Mouse (Mus musculus) c-Kit-positive CD71-negative TER-119-negative erythroid progenitor cells, embryonic 14.5 days (primary cell): ENCODE measurements around the gene Prkg1.

Source experiments
- DNase-seq: peaks from one replicate; pipeline ENCODE4 v3.0.0-alpha.2; 2013; ENCODE audit warnings: low read depth

Prkg1 gene

DNA sequence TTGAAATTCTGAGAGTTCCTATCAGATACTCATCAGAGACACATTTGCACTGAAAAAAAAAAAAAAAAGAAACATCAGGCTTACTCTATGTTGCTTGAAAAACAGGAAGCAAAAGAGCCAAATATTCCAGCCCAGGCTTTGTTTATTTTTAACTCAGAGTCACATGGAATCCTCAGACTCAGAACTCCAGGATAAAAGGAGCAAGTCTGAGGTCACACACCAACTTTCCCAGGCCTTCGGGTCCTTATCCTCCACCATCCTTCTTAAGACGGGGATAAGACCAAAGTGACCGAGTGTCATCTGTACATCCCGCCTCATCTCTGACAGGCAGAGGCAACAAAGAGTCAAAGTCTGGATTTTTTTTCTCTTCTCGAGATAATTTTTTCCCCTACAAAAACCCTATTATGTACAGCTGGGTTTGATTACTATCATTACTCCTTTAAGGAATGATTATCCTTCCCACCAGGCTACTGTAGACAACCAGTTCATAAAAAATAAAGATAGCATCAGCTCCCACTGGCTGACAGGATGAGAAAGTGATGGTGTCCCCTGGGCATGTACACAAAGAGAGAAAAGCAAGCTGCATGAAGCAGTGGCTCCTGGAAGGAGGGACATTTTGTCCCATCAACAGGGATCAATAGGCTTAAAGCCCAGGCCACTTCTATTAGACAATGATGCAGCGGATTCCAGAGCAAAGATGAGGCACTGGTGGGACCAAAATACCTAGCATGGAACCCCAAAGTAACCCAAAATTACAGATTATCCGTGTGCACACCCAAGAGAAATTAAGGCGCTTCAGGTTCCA, 21.4 kb downstream of the Prkg1 start:
- DNase-seq = no peak

DNA sequence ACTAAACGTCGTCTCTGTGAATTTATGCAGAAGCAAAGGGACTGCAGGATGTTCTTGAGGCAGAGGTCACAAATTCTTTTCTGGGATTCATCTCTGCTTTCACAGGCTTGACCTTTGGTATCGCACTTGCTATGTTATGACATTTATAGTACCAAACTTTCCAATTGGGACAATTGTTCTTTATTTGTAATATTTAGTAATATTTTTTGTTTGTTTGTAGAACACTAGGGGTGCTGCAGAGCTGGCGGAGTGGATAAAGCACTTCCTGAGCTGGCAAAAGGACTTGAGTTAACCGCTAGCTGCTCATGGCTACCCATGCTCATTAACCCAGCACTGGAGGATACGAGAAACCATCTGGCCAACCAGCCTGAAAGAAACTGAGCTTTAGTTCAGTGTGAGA, 49.9 kb downstream of the Prkg1 start:
- DNase-seq = no peak

DNA sequence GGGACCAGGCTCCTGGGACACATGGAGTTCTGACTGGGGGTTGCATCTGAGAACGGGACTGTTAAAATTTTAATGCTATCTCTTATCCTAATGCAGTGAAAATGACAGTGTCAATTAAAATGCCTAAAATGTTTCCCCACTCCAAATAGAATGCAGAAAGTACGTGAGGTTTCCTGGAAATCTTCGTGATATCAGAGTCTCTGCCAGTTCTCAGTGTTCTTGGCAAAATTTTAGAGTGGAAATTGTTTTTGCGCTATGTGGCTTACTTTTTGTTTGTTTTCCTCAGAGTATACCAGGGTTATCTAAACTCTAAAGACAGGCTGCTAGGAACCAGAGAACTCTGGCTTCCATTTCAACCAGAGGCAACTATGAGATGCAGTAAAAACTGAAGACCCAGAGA, 50.4 kb downstream of the Prkg1 start:
- DNase-seq = no peak

DNA sequence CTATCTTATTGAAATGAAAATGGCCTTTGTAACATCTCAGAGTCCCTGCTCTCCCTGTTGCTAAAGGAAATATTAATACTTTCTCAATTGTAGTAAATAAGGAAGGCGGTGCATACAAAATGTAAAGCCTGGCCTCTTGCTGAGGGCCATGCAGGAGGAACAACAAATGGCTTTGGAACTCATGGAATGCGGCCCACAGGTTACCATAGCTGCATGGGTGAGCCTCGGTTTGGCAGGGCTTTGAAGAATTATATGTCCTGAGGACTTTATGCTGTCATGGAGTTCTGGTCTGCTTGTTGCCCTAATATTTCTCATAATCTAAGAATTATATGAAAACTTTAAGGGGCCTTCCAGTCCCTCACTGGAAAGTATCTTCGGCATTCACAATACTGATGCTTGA, 51.5 kb downstream of the Prkg1 start:
- no peak for DNase-seq

DNA sequence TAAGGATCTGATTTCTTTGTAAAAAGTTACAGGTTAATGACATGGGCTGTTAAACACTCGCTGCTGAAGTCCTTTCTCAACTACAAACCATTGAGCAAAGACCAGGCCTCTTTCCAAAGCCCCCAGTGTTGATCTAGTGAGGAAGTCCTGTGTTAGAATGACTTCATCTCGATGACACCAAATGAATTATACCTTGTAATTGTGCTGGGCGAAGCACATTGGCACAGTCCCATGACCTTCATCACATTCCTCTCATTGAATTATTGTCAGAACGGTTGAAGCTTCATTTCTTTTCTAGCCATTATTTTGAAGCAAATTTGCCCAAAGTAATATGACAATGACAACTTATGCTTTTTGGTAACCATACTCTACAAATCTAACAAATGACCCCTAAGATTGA, 54.5 kb downstream of the Prkg1 start:
- no peak for DNase-seq

DNA sequence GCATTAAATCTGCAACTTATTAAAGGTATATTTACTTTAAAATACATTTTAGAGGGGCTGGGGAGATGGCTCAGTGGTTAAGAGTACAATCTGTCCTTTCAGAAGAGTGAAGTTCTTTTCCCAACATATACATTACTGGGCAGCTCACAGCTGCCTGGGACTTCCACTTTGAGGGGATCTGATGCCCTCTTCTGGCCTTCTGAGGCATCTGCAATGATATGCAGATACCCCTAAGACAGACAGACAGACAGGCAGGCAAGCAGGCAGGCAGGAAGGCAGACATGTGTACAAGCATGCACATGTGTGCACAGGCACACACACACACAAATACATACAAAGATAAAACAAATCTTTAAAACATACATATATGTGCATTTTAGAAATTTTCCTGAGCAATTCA, 60.8 kb downstream of the Prkg1 start:
- no peak for DNase-seq

- no peak for DNase-seq
Observed at GRCm38 (mm10) chr19:31698916-31699315, 65.9 kb downstream of the Prkg1 start.

DNA sequence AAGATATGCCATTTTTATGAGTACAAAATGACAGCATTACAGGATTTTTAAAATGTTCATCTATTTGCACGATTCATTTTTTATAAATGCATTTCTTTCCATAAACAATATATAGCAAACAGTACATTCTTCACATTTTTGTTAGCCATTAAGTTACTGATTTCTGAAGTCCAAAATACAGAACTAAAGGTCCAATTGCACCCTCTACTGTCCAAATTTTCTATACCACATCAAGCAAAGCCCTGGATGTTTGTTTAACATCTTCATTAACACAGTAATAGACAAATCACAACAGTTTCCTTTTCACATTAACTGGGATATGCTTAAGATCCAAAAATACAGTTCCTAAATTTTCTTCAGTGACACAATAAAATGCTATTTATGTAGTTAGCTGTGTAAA, 84.0 kb downstream of the Prkg1 start:
- DNase-seq = no peak

DNA sequence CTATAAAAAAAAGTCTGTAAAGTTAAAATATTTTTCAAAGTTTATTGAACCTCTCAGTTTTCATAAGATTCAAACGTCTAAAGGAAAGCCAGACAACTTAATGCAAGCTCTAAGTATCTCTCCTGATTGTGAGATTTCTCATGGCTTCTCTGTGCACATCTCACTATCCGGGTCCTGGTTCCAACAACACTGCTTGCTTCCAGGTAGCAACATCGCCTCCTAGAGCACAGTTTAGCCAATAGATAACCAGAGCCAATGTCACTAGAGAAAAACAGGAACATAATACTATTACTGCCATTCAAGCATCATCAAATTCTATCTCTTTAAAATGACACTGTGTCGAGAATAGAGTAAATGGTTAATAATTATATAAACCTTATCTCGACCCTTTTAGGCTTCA, 86.5 kb downstream of the Prkg1 start:
- DNase-seq = no peak

GRCm38 (mm10) chr19:31671726-31672125, 93.1 kb downstream of the Prkg1 start:
- no peak for DNase-seq

GRCm38 (mm10) chr19:31665007-31665406, 99.8 kb downstream of the Prkg1 start:
- DNase-seq = no peak

DNA sequence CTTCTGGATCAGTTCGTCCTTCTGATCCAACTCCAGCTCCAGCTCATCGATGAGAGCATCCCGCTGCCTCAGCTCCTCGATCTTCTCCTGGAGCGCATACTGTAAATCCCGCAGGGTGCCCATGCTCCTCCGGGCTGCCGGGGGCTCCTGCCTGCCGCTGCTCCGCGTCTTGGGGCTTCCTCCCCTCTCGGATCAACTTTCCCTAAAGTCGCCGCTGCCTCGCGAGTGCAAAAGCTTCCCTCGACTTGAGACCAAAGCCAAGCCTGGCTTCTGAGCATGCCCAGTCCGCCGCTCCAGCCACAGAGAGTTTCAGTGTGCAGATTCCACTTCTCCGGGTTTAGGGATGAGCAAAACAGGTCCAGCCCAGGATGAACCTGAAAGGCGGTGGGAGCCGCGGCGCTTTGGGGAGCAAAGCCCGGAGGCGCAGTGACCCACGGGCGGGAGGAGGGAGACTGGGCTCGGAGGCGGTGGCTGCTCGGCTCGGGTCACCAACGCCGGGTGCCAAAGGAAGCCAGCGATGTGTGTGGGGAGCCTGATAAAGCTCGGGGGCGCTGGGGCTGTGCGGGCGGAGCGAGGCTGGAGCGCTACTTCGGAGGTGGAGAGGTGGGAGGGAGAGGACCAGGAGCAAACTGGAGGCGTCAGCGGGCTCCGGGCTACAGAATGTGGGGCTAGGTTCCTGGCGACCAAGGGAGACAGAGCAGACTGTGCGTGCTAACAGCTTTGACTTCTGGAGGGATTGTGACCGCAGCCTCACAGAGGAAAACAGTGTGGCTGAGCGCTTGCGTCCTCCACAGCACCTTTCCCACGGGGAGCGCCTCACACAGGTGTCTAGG, 100.5 kb downstream of the Prkg1 start:
- peak; percentile 29 for DNase-seq

- no peak for DNase-seq
Observed at GRCm38 (mm10) chr19:31663437-31664158, 101.2 kb downstream of the Prkg1 start.

DNA sequence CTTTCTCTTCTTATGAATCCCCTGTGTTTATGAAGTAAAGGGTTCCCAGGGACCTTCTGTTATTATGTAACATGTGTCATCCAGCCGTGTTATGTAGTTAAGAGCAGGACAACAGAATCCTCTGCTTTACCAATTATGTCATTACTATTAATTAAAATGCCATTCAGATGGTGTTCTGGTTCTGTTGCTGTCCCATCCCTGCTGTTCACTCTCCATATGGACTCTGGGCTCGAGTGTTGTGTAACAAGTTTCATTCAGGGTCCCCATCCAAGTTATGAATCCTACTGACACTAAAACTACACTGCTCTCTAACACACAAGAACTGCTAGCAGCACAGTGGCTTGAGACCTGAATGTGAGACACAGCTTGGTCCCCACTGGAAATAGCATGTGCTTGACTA, 102.0 kb downstream of the Prkg1 start:
- no peak for DNase-seq

- DNase-seq = no peak
Observed at GRCm38 (mm10) chr19:31658751-31659397, 106.0 kb downstream of the Prkg1 start.

DNA sequence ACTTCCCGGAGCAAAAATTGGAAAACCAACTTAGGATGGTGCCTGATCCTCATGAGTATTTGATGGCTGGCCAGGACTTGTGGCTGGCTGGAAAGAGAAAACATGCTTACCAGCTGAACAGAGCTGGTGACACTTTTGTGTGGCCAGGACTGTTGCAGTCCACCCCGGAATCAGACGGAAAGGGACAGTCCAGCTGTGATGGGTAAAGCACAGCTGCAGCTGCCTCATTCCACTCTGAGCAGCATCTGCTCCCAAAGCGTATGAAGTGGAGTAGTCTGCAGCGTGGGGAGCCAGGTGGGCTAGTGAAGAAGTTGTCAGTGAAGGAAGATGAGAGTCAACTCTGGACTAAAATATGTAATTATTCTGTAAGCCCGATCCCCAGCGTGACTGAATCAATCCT, 108.6 kb downstream of the Prkg1 start:
- DNase-seq = no peak

DNA sequence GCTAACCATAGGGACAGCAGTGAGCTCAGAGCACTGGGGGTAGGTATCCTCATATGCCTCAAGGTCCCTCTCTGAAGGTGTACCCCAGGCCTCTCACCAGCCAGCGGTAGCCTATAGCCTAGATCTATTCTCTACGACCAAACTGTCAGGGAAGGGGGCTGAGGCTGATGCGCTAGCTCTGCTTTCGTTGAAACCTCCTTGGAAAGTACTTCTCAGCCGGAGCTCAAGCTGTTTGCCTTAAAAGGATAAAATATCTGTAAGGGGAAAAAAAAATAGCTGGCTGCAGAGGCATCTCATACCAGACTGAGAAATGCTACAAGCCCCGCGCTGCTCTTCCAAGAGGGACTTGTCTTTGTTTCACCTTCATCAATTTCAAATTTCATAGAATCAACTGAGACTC, 109.0 kb downstream of the Prkg1 start:
- DNase-seq = no peak

GRCm38 (mm10) chr19:31654022-31654421, 110.8 kb downstream of the Prkg1 start:
- no peak for DNase-seq

- DNase-seq = no peak
Observed at GRCm38 (mm10) chr19:31650452-31650851, 114.4 kb downstream of the Prkg1 start.

DNA sequence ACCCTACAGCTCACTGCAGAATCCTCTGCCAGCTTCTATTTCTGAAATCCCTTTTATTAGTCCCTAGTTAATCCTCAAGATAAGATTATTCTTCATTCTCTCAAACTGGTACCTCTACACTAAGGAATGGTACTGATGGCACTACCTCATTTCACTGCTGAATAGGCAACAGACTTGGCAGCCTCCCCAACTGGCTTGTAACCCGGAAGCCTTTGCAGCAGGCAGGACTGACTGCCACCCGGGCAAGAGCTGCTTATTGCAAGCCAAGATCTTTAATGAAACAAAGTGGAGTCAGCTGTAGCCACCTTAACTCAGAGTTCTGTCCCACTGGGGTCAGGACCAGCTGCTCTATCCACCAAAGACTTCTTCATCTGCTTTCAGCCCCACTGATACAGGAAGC, 117.3 kb downstream of the Prkg1 start:
- DNase-seq = no peak

GRCm38 (mm10) chr19:31630899-31631869, 133.6 kb downstream of the Prkg1 start:
- DNase-seq = no peak
